Mouse (Mus musculus) spleen, adult 2 months (tissue): ENCODE data around the gene Per1. TPM values are rescaled to one million over a fixed set of nuclear protein-coding genes. Genes with fewer than 3 reads are reported as not detected.
A peak's percentile ranks its signal among the peaks of the same experiment; 100 is the strongest.

Source experiments
- DNase-seq, 2 experiments: peaks; one replicate each; pipeline versions ENCODE4 v3.0.0 to v3.0.0-alpha.2; 2012 to 2021; ENCODE audit warnings: low spot score in 2 of 2, low read depth in 1 of 2
- H3K27ac ChIP-seq: fragments of 200-500 bp; 2 replicates; pipeline ENCODE4 v1.5.1; 2012; ENCODE audit warnings: low read length, inconsistent platforms; ENCODE audit not compliant: insufficient read depth
- H3K27me3 ChIP-seq: fragments of 200-500 bp; 2 replicates; pipeline ENCODE4 v1.6.1; 2012; ENCODE audit warnings: mild to moderate bottlenecking, moderate library complexity, low read length, inconsistent platforms; ENCODE audit not compliant: control insufficient read depth, insufficient read depth
- H3K36me3 ChIP-seq: fragments of 200-500 bp; 2 replicates; pipeline ENCODE4 v1.6.1; 2012; ENCODE audit warnings: mild to moderate bottlenecking, low read length, inconsistent platforms; ENCODE audit not compliant: control insufficient read depth, insufficient read depth
- H3K4me1 ChIP-seq: fragments of 200-500 bp; 2 replicates; pipeline ENCODE4 v1.6.1; 2011; ENCODE audit warnings: inconsistent platforms; ENCODE audit not compliant: control insufficient read depth, insufficient read depth, insufficient read length
- H3K4me3 ChIP-seq: fragments of 200-500 bp; 2 replicates; pipeline ENCODE4 v1.5.1; 2011; ENCODE audit warnings: mild to moderate bottlenecking, inconsistent platforms; ENCODE audit not compliant: insufficient read depth, insufficient read length; ENCODE audit errors: extremely low read depth
- CTCF ChIP-seq: fragments of 200-500 bp; IDR thresholded peaks from 2 replicates; pipeline ENCODE4 v1.5.1; 2011; ENCODE audit warnings: mild to moderate bottlenecking, inconsistent platforms; ENCODE audit not compliant: insufficient read depth, insufficient read length, insufficient replicate concordance; ENCODE audit errors: extremely low read depth
- POLR2A ChIP-seq: fragments of 200-500 bp; IDR thresholded peaks from 2 replicates; pipeline ENCODE4 v1.6.1; 2011; ENCODE audit warnings: low read depth, low read length, inconsistent platforms
- WGBS: fragments of 180-500 bp; shearing (Covaris S2); methylation state at CpG from one replicate; pipeline ENCODE4 v1.1.7; 2018; 5-methylcytosine and 5-hydroxymethylcytosine counted together
- polyA plus RNA-seq: library from polyadenylated mRNA; depleted of rRNA; stranded (reverse); fragments of >200 nt; gene quantifications from 2 replicates; pipeline ENCODE4 v1.2.3, GENCODE M21; 2012

Gene Per1
- polyA plus RNA-seq, 1 experiment, result 23.3 TPM

- no peak; the same call in 1 of the 2 replicates for TF ChIP-seq POLR2A
- TF ChIP-seq CTCF, result no peak
- Histone ChIP-seq H3K27ac (peak overlapping the region; percentile 90), H3K27me3 (no peaks in the 10 kb centered on the region), H3K36me3 (peaks cover 38% of the 10 kb centered on the region), H3K4me3 (peak overlapping the region; percentile 62), H3K4me1 (peaks cover 25% of the 10 kb centered on the region)
- DNase-seq, result peak; percentile 87 to 95
- under 1% methylated on average over 23 of the region's 23 CpGs for WGBS
These were observed 4.9 kb downstream of the Per1 start for GRCm38 (mm10) chr11:69099915-69100345.

DNA sequence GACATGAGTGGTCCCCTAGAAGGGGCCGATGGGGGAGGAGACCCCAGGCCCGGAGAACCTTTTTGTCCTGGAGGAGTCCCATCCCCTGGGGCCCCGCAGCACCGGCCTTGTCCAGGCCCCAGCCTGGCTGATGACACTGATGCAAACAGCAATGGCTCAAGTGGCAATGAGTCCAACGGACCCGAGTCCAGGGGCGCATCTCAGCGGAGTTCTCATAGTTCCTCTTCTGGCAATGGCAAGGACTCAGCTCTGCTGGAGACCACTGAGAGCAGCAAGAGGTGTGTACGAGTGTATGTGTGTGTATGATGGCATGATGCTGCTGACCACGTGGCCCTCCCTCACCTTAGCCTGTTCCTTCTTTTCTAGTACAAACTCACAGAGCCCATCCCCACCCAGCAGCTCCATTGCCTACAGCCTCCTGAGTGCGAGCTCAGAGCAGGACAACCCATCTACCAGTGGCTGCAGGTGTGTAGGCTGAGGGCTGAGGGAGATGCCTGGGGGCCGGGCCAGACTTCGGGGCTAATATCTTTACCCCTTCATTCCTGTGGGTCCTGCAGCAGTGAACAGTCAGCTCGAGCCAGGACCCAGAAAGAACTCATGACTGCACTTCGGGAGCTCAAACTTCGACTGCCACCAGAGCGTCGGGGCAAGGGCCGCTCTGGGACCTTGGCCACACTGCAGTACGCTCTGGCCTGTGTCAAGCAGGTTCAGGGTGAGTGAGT, 5.8 kb downstream of the Per1 start:
- peak overlapping the region; percentile 78 for H3K27ac ChIP-seq
- 74% methylated on average over 20 of the region's 20 CpGs for WGBS

GRCm38 (mm10) chr11:69101604-69102402, 6.8 kb downstream of the Per1 start:
- H3K27me3 ChIP-seq, result no peaks in the 10 kb centered on the region
- H3K4me3 ChIP-seq, result no peak overlapping the region
- TF ChIP-seq CTCF (no peak), POLR2A (no peak)
- H3K27ac ChIP-seq, result no peak overlapping the region
- peaks cover 54% of the 10 kb centered on the region for H3K36me3 ChIP-seq
- DNase-seq, result no peak
- 94% methylated on average over 21 of the region's 21 CpGs for WGBS
- H3K4me1 ChIP-seq, result peaks cover 22% of the 10 kb centered on the region

More for the DNA sequence above, 5.8 kb downstream of the Per1 start:
- DNase-seq, result no peak
- Histone ChIP-seq H3K4me1 (peaks cover 25% of the 10 kb centered on the region), H3K27me3 (no peaks in the 10 kb centered on the region), H3K4me3 (no peak overlapping the region), H3K36me3 (peaks cover 45% of the 10 kb centered on the region)
- TF ChIP-seq CTCF, result no peak
- no peak for TF ChIP-seq POLR2A

GRCm38 (mm10) chr11:69102403-69102725, 7.3 kb downstream of the Per1 start:
- no peak for DNase-seq
- no peaks in the 10 kb centered on the region for H3K27me3 ChIP-seq
- H3K4me3 ChIP-seq, result no peak overlapping the region
- H3K27ac ChIP-seq, result no peak overlapping the region
- H3K4me1 ChIP-seq, result peaks cover 16% of the 10 kb centered on the region; the same call in 1 of the 2 replicates
- peaks cover 58% of the 10 kb centered on the region for H3K36me3 ChIP-seq
- WGBS, result 95% methylated on average over 7 of the region's 7 CpGs
- no peak for TF ChIP-seq CTCF
- TF ChIP-seq POLR2A, result no peak

GRCm38 (mm10) chr11:69103121-69103520, 8.1 kb downstream of the Per1 start:
- 95% methylated on average over 14 of the region's 14 CpGs for WGBS
- Histone ChIP-seq H3K36me3 (peaks cover 66% of the 10 kb centered on the region), H3K4me3 (no peak overlapping the region), H3K27ac (no peak overlapping the region), H3K4me1 (peaks cover 9% of the 10 kb centered on the region; the same call in 1 of the 2 replicates), H3K27me3 (no peaks in the 10 kb centered on the region)
- no peak for DNase-seq
- TF ChIP-seq CTCF (no peak), POLR2A (no peak)

DNA sequence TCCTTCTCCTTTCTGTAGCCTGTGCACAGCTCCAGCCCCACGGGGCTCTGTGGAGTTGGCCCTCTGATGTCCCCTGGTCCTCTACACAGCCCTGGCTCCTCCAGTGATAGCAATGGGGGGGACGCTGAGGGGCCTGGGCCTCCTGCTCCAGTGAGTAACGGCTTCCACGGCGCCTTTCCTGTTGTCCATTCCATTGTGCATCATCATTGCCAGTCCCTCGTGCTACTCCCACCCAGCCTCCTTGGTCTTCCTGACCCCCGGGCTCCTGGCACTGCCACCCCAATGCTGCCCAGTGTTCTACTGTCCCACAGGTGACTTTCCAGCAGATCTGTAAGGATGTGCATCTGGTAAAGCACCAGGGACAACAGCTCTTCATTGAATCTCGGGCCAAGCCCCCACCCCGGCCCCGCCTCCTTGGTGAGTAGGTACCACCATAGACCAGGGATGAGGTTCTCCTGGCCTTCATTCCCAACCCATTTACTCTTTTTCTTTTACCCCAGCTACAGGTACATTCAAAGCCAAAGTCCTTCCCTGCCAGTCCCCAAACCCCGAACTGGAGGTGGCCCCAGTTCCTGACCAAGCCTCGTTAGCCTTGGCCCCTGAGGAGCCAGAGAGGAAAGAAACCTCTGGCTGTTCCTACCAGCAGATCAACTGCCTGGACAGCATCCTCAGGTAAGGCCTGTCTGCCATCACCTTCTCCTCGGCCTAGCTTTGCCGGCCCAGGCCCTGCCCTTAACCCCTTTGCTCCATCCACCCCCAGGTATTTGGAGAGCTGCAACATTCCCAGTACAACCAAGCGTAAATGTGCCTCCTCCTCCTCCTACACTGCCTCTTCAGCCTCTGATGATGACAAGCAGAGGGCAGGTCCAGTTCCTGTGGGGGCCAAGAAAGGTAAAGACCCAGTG, 8.8 kb downstream of the Per1 start:
- H3K36me3 ChIP-seq, result peaks cover 71% of the 10 kb centered on the region
- peaks cover 6% of the 10 kb centered on the region; the same call in 1 of the 2 replicates for H3K4me1 ChIP-seq

More for the DNA sequence above, 8.8 kb downstream of the Per1 start:
- no peak overlapping the region for H3K4me3 ChIP-seq
- H3K27me3 ChIP-seq, result no peaks in the 10 kb centered on the region
- DNase-seq, result no peak
- TF ChIP-seq POLR2A (no peak), CTCF (no peak)
- no peak overlapping the region for H3K27ac ChIP-seq
- WGBS, result 95% methylated on average over 15 of the region's 15 CpGs
